Mouse (Mus musculus) heart, postnatal 36 days (tissue): ENCODE results near the gene Ntng1. TPM values are rescaled to one million over a fixed set of nuclear protein-coding genes. Genes with fewer than 3 reads are reported as not detected.

Experiments used
- total RNA-seq, 2 experiments: library from RNA; stranded (reverse); gene quantifications; 2 replicates each; pipeline ENCODE4 v1.2.3; 2021

The Ntng1 gene
- total RNA-seq, 2 experiments from 2014 or later: 0.25 TPM; not detected in 1

Other genes starting within 250 kb of the Ntng1 start
- 1 to 10 TPM; 3.7 to 3.9 TPM for gene Prmt6, start 107.0 kb upstream of the Ntng1 start, total RNA-seq